Mouse (Mus musculus) liver, adult 2 months (tissue): ENCODE measurements around the gene Acvr2a. TPM values are rescaled to one million over a fixed set of nuclear protein-coding genes. Genes with fewer than 3 reads are reported as not detected.
A peak's percentile ranks its signal among the peaks of the same experiment; 100 is the strongest.
"Not testable (repeated sequence)": the region's sequence is repeated elsewhere in the genome, so short reads cannot be mapped to it uniquely, and the experiment has no call there.

Experiments
- DNase-seq: peaks from one replicate; pipeline ENCODE4 v3.0.0-alpha.2; 2011; ENCODE audit warnings: low read depth, low spot score; ENCODE audit errors: extremely low read depth
- H3K27ac ChIP-seq: fragments of 200-500 bp; replicated peaks from 2 replicates; pipeline ENCODE4 v1.5.1; 2012; ENCODE audit warnings: low read depth, mild to moderate bottlenecking, control low read depth, inconsistent platforms, low read length; ENCODE audit not compliant: insufficient read depth
- H3K27me3 ChIP-seq: fragments of 200-500 bp; 2 replicates; pipeline ENCODE4 v1.6.1; 2012; ENCODE audit warnings: mild to moderate bottlenecking, moderate library complexity, low read length, inconsistent platforms; ENCODE audit not compliant: control insufficient read depth, insufficient read depth
- H3K36me3 ChIP-seq: fragments of 200-500 bp; 2 replicates; pipeline ENCODE4 v1.6.1; 2012; ENCODE audit warnings: low read length, inconsistent platforms; ENCODE audit not compliant: control insufficient read depth, insufficient read depth
- H3K4me1 ChIP-seq: fragments of 200-500 bp; 2 replicates; pipeline ENCODE4 v1.6.1; 2011; ENCODE audit warnings: low read length; ENCODE audit not compliant: control insufficient read depth, insufficient read depth
- H3K4me3 ChIP-seq: fragments of 200-500 bp; 2 replicates; pipeline ENCODE4 v1.5.1; 2011; ENCODE audit warnings: low read depth, mild to moderate bottlenecking, control low read depth, low read length, moderate library complexity; ENCODE audit not compliant: insufficient read depth
- H3K79me2 ChIP-seq: fragments of 200-500 bp; 2 replicates; pipeline ENCODE4 v1.6.1; 2012; ENCODE audit warnings: inconsistent platforms, mild to moderate bottlenecking, low read length, moderate library complexity; ENCODE audit not compliant: control insufficient read depth, insufficient read depth
- H3K9ac ChIP-seq: fragments of 200-500 bp; 2 replicates; pipeline ENCODE4 v1.6.1; 2012; ENCODE audit warnings: low read depth, mild to moderate bottlenecking, control low read depth, inconsistent platforms, low read length
- CTCF ChIP-seq: fragments of 200-500 bp; IDR thresholded peaks from 2 replicates; pipeline ENCODE4 v1.5.1; 2011; ENCODE audit warnings: low read depth, low read length, control low read depth
- POLR2A ChIP-seq: fragments of 200-500 bp; IDR thresholded peaks from 2 replicates; pipeline ENCODE4 v1.6.1; 2011; ENCODE audit warnings: low read length, control low read depth; ENCODE audit not compliant: insufficient read depth; ENCODE audit errors: extremely low read depth
- WGBS: fragments of 180-500 bp; shearing (Covaris S2); methylation state at CpG from one replicate; pipeline ENCODE4 v1.1.7; 2018; 5-methylcytosine and 5-hydroxymethylcytosine counted together
- polyA plus RNA-seq: library from polyadenylated mRNA; depleted of rRNA; stranded (reverse); fragments of >200 nt; gene quantifications from 2 replicates; pipeline ENCODE4 v1.2.3, GENCODE M21; 2012
- total RNA-seq: library from RNA; depleted of rRNA; stranded (reverse); fragments of >200 nt; gene quantifications from 2 replicates; pipeline ENCODE4 v1.2.3, GENCODE M21; 2014

Gene Acvr2a
- total and polyA plus RNA-seq, 2 experiments: 3.4 to 11.4 TPM

- DNase-seq: peak; percentile 59
These were observed 27.9 kb downstream of the Acvr2a start for GRCm38 (mm10) chr2:48841611-48842470.

GRCm38 (mm10) chr2:48846689-48847398 lies 32.9 kb downstream of the Acvr2a start:
- Histone ChIP-seq H3K27me3 (no peaks in the 10 kb centered on the region), H3K27ac (no peak overlapping the region), H3K36me3 (no peaks in the 10 kb centered on the region), H3K4me3 (no peak overlapping the region), H3K9ac (no peak overlapping the region), H3K79me2 (peaks cover 17% of the 10 kb centered on the region; the same call in 1 of the 2 replicates), H3K4me1 (no peaks in the 10 kb centered on the region; the same call in 1 of the 2 replicates)
- 73% methylated on average over 2 of the region's 2 CpGs for WGBS
- TF ChIP-seq CTCF (no peak), POLR2A (no peak)
- no peak for DNase-seq

More at GRCm38 (mm10) chr2:48841611-48842470, 27.9 kb downstream of the Acvr2a start:
- Histone ChIP-seq H3K4me1 (peaks cover 2% of the 10 kb centered on the region; the same call in 1 of the 2 replicates), H3K79me2 (peaks cover 14% of the 10 kb centered on the region; the same call in 1 of the 2 replicates), H3K9ac (no peak overlapping the region), H3K4me3 (no peak overlapping the region), H3K27ac (no peak overlapping the region), H3K27me3 (no peaks in the 10 kb centered on the region), H3K36me3 (no peaks in the 10 kb centered on the region)
- 38% methylated on average over 3 of the region's 3 CpGs for WGBS
- no peak for TF ChIP-seq POLR2A
- TF ChIP-seq CTCF: no peak

GRCm38 (mm10) chr2:48865596-48865995 lies 51.7 kb downstream of the Acvr2a start:
- peaks cover 10% of the 10 kb centered on the region for H3K79me2 ChIP-seq
- H3K27ac ChIP-seq, H3K36me3 ChIP-seq, H3K9ac ChIP-seq, H3K4me1 ChIP-seq, H3K27me3 ChIP-seq, DNase-seq, H3K4me3 ChIP-seq: not testable (repeated sequence)
- 97% methylated on average over 6 of the region's 6 CpGs for WGBS

- H3K27ac ChIP-seq: no peak overlapping the region
- TF ChIP-seq POLR2A: no peak
- no peak for TF ChIP-seq CTCF
- peaks cover 2% of the 10 kb centered on the region; the same call in 1 of the 2 replicates for H3K4me1 ChIP-seq
- 88% methylated on average over 5 of the region's 5 CpGs for WGBS
- no peak overlapping the region for H3K9ac ChIP-seq
- H3K36me3 ChIP-seq: peaks cover 3% of the 10 kb centered on the region; the same call in 1 of the 2 replicates
- no peaks in the 10 kb centered on the region for H3K27me3 ChIP-seq
- peaks cover 5% of the 10 kb centered on the region for H3K79me2 ChIP-seq
- DNase-seq: no peak
- H3K4me3 ChIP-seq: no peak overlapping the region
These were observed 54.4 kb downstream of the Acvr2a start for GRCm38 (mm10) chr2:48868199-48868913.

GRCm38 (mm10) chr2:48885945-48886344 lies 72.0 kb downstream of the Acvr2a start:
- Histone ChIP-seq H3K9ac (no peak overlapping the region), H3K4me1 (no peaks in the 10 kb centered on the region), H3K36me3 (peaks cover 3% of the 10 kb centered on the region; the same call in 1 of the 2 replicates), H3K27me3 (no peaks in the 10 kb centered on the region), H3K27ac (no peak overlapping the region), H3K4me3 (no peak overlapping the region), H3K79me2 (no peaks in the 10 kb centered on the region; the same call in 1 of the 2 replicates)
- peak; percentile 68 for DNase-seq
- TF ChIP-seq POLR2A: no peak
- TF ChIP-seq CTCF: peak; percentile 33
